Mouse (Mus musculus) kidney, postnatal 25 days (tissue): Measurements from ENCODE around the gene Cmtm6.

ENCODE experiments used
- DNase-seq, 2 experiments: peaks; one replicate each; pipeline ENCODE4 v3.0.0; 2021; ENCODE audit warnings: mixed read lengths in 2 of 2

The Cmtm6 gene

GRCm38 (mm10) chr9:114774629-114775028 is 43.7 kb downstream of the Cmtm6 start:
- no peak for DNase-seq

- no peak for DNase-seq
These were observed 44.4 kb downstream of the Cmtm6 start for GRCm38 (mm10) chr9:114775272-114775671.

GRCm38 (mm10) chr9:114776361-114776760 is 45.4 kb downstream of the Cmtm6 start:
- no peak for DNase-seq

- DNase-seq, result no peak
These were observed 46.5 kb downstream of the Cmtm6 start for GRCm38 (mm10) chr9:114777178-114778046.

GRCm38 (mm10) chr9:114778047-114778390 is 47.1 kb downstream of the Cmtm6 start:
- no peak for DNase-seq

- DNase-seq, result no peak
These were observed 48.0 kb downstream of the Cmtm6 start for GRCm38 (mm10) chr9:114778877-114779276.

GRCm38 (mm10) chr9:114779984-114780745 is 49.2 kb downstream of the Cmtm6 start:
- no peak for DNase-seq

- DNase-seq, result peak; percentile 42 to 64
These were observed 50.0 kb downstream of the Cmtm6 start for GRCm38 (mm10) chr9:114780746-114781525.

GRCm38 (mm10) chr9:114781526-114782212 is 50.8 kb downstream of the Cmtm6 start, which contains the start of gene Cmtm7:
TSS of gene Cmtm7 (minus strand) at chr9:114781856.
- DNase-seq, result peak; percentile 83 to 93

- peak in 1 of 2 experiments; percentile 21 for DNase-seq
These were observed 54.7 kb downstream of the Cmtm6 start for GRCm38 (mm10) chr9:114785432-114786125.

GRCm38 (mm10) chr9:114787134-114787533 is 56.2 kb downstream of the Cmtm6 start:
- DNase-seq, result no peak

GRCm38 (mm10) chr9:114787716-114788115 is 56.8 kb downstream of the Cmtm6 start:
- DNase-seq, result no peak

GRCm38 (mm10) chr9:114788697-114789096 is 57.8 kb downstream of the Cmtm6 start:
- DNase-seq, result no peak

GRCm38 (mm10) chr9:114789557-114789956 is 58.6 kb downstream of the Cmtm6 start:
- no peak for DNase-seq

GRCm38 (mm10) chr9:114789989-114790388 is 59.1 kb downstream of the Cmtm6 start:
- no peak for DNase-seq

- DNase-seq, result no peak
These were observed 62.9 kb downstream of the Cmtm6 start for GRCm38 (mm10) chr9:114793764-114794295.

- DNase-seq, result no peak
These were observed 63.6 kb downstream of the Cmtm6 start for GRCm38 (mm10) chr9:114794491-114794890.

GRCm38 (mm10) chr9:114796473-114797050 is 65.6 kb downstream of the Cmtm6 start:
- no peak for DNase-seq

GRCm38 (mm10) chr9:114797329-114798004 is 66.6 kb downstream of the Cmtm6 start:
- DNase-seq, result peak; percentile 83 to 88

- DNase-seq, result no peak
These were observed 67.9 kb downstream of the Cmtm6 start for GRCm38 (mm10) chr9:114798845-114799244.
